Mouse (Mus musculus) erythroblast, embryonic 14.5 days (primary cell): ENCODE data around the gene Ptprj. TPM values are rescaled to one million over a fixed set of nuclear protein-coding genes. Genes with fewer than 3 reads are reported as not detected.

ENCODE experiments used
- H3K27me3 ChIP-seq: 2 replicates; pipeline ENCODE4 v1.6.1; 2012; ENCODE audit warnings: inconsistent platforms; ENCODE audit not compliant: control insufficient read depth
- H3K36me3 ChIP-seq: 2 replicates; pipeline ENCODE4 v1.6.1; 2012; ENCODE audit warnings: mild to moderate bottlenecking, inconsistent platforms; ENCODE audit not compliant: control insufficient read depth
- H3K4me1 ChIP-seq: 2 replicates; pipeline ENCODE4 v1.6.1; 2012; ENCODE audit warnings: inconsistent platforms; ENCODE audit not compliant: control insufficient read depth
- H3K4me3 ChIP-seq: replicated peaks from 2 replicates; pipeline ENCODE3; 2012; ENCODE audit warnings: moderate library complexity, mild to moderate bottlenecking, inconsistent platforms
- H3K9me3 ChIP-seq: 2 replicates; pipeline ENCODE4 v1.6.1; 2012; ENCODE audit warnings: low read length, inconsistent platforms, mixed read lengths; ENCODE audit not compliant: control insufficient read depth
- GATA1 ChIP-seq: IDR thresholded peaks from 2 replicates; pipeline ENCODE4 v1.6.1; 2012; ENCODE audit warnings: low read length, inconsistent platforms, mixed read lengths
- TAL1 ChIP-seq: IDR thresholded peaks from 3 replicates; pipeline ENCODE4 v1.6.1; 2012; ENCODE audit warnings: low read length, inconsistent platforms, mixed read lengths
- polyA plus RNA-seq: library from polyadenylated mRNA; stranded (reverse); fragments of >175 nt; gene quantifications from 2 replicates; pipeline ENCODE4 v1.2.3, GENCODE M21; 2012

Ptprj gene
- polyA plus RNA-seq, 1 experiment, result not detected

- TF ChIP-seq GATA1 (no peak), TAL1 (no peak)
- Histone ChIP-seq H3K9me3 (no peaks in the 10 kb centered on the region), H3K4me1 (peaks cover 63% of the 10 kb centered on the region), H3K36me3 (no peaks in the 10 kb centered on the region), H3K27me3 (no peaks in the 10 kb centered on the region), H3K4me3 (no peak overlapping the region)
These were observed 78.7 kb downstream of the Ptprj start for GRCm38 (mm10) chr2:90501708-90502107.

GRCm38 (mm10) chr2:90500892-90501291, 79.6 kb downstream of the Ptprj start:
- H3K4me3 ChIP-seq, result no peak overlapping the region

GRCm38 (mm10) chr2:90499002-90499401, 81.4 kb downstream of the Ptprj start:
- Histone ChIP-seq H3K4me3 (no peak overlapping the region), H3K4me1 (peaks cover 49% of the 10 kb centered on the region), H3K36me3 (no peaks in the 10 kb centered on the region), H3K27me3 (no peaks in the 10 kb centered on the region), H3K9me3 (no peaks in the 10 kb centered on the region)
- TF ChIP-seq TAL1 (no peak), GATA1 (no peak)

More at GRCm38 (mm10) chr2:90500892-90501291, 79.6 kb downstream of the Ptprj start:
- Histone ChIP-seq H3K9me3 (no peaks in the 10 kb centered on the region), H3K4me1 (peaks cover 65% of the 10 kb centered on the region), H3K27me3 (no peaks in the 10 kb centered on the region), H3K36me3 (no peaks in the 10 kb centered on the region)
- no peak for TF ChIP-seq TAL1
- no peak for TF ChIP-seq GATA1

- Histone ChIP-seq H3K27me3 (no peaks in the 10 kb centered on the region), H3K36me3 (no peaks in the 10 kb centered on the region), H3K9me3 (no peaks in the 10 kb centered on the region), H3K4me1 (peaks cover 35% of the 10 kb centered on the region), H3K4me3 (no peak overlapping the region)
- TF ChIP-seq GATA1 (no peak), TAL1 (no peak)
These were observed 82.9 kb downstream of the Ptprj start for GRCm38 (mm10) chr2:90497551-90497950.

- Histone ChIP-seq H3K4me1 (peaks cover 27% of the 10 kb centered on the region), H3K4me3 (no peak overlapping the region)
- TF ChIP-seq GATA1 (no peak), TAL1 (no peak)
These were observed 83.8 kb downstream of the Ptprj start for GRCm38 (mm10) chr2:90496680-90497074.

GRCm38 (mm10) chr2:90496012-90496679, 84.3 kb downstream of the Ptprj start:
- no peak for TF ChIP-seq GATA1
- no peak for TF ChIP-seq TAL1
- Histone ChIP-seq H3K9me3 (no peaks in the 10 kb centered on the region), H3K4me3 (no peak overlapping the region), H3K4me1 (peaks cover 23% of the 10 kb centered on the region), H3K36me3 (no peaks in the 10 kb centered on the region), H3K27me3 (no peaks in the 10 kb centered on the region)

More at GRCm38 (mm10) chr2:90496680-90497074, 83.8 kb downstream of the Ptprj start:
- Histone ChIP-seq H3K36me3 (no peaks in the 10 kb centered on the region), H3K27me3 (no peaks in the 10 kb centered on the region), H3K9me3 (no peaks in the 10 kb centered on the region)

- Histone ChIP-seq H3K9me3 (no peaks in the 10 kb centered on the region), H3K27me3 (no peaks in the 10 kb centered on the region), H3K4me1 (peaks cover 3% of the 10 kb centered on the region), H3K36me3 (no peaks in the 10 kb centered on the region), H3K4me3 (no peak overlapping the region)
- TF ChIP-seq GATA1 (no peak), TAL1 (no peak)
These were observed 90.0 kb downstream of the Ptprj start for GRCm38 (mm10) chr2:90490279-90491046.

GRCm38 (mm10) chr2:90489839-90490238, 90.6 kb downstream of the Ptprj start:
- no peaks in the 10 kb centered on the region for H3K27me3 ChIP-seq
- H3K36me3 ChIP-seq, result no peaks in the 10 kb centered on the region
- H3K4me3 ChIP-seq, result no peak overlapping the region
- TF ChIP-seq TAL1, result no peak
- TF ChIP-seq GATA1, result no peak
- no peaks in the 10 kb centered on the region for H3K9me3 ChIP-seq
- H3K4me1 ChIP-seq, result peaks cover 3% of the 10 kb centered on the region

GRCm38 (mm10) chr2:90488690-90489590, 91.5 kb downstream of the Ptprj start:
- TF ChIP-seq GATA1 (no peak), TAL1 (no peak)
- peaks cover 3% of the 10 kb centered on the region for H3K4me1 ChIP-seq

More at GRCm38 (mm10) chr2:90488690-90489590, 91.5 kb downstream of the Ptprj start:
- H3K36me3 ChIP-seq, result no peaks in the 10 kb centered on the region
- H3K9me3 ChIP-seq, result no peaks in the 10 kb centered on the region
- H3K27me3 ChIP-seq, result no peaks in the 10 kb centered on the region
- H3K4me3 ChIP-seq, result no peak overlapping the region
